Mouse (Mus musculus): ENCODE data around the gene Slc5a2. TPM values are rescaled to one million over a fixed set of nuclear protein-coding genes. Genes with fewer than 3 reads are reported as not detected.

Gene Slc5a2
- polyA plus RNA-seq (2016; fragmentation: Nextera tagmentation; extraction: Ambion mirVana) = 0.33 and 0.50 TPM in 2 replicates

- 86% methylated on average over 6 of the region's 6 CpGs for WGBS
- DNase-seq (ENCODE audit: low spot score) = no peak
- H3K4me1 ChIP-seq = 0 out of 2 replicates have a peak, but pooled peaks cover 3% of the 10 kb centered on the region
- peaks cover 3% of the 10 kb centered on the region for H3K36me3 ChIP-seq
- H3K4me3 ChIP-seq = no peak within 1 kb of the TSS
- no peak within 1 kb of the TSS for H3K27ac ChIP-seq
- H3K27me3 ChIP-seq (ENCODE audit: low read depth, poor library complexity, severe bottlenecking) = no peaks in the 10 kb centered on the region
- no peaks in the 10 kb centered on the region for H3K9me3 ChIP-seq (replicated peaks)
These were observed at the start of gene Slc5a2 for GRCm38 (mm10) chr7:128265411-128265810. Slc5a2 (plus strand) TSS chr7:128265657.

GRCm38 (mm10) chr7:128219952-128220351 lies 45.5 kb upstream of the Slc5a2 start:
- Histone ChIP-seq H3K4me3 (no peak overlapping the region), H3K27ac (no peak overlapping the region), H3K36me3 (no peaks in the 10 kb centered on the region), H3K27me3 (ENCODE audit: low read depth, poor library complexity, severe bottlenecking) (no peaks in the 10 kb centered on the region), H3K4me1 (no peaks in the 10 kb centered on the region), H3K9me3 (replicated peaks) (no peaks in the 10 kb centered on the region)
- 85% methylated on average over 4 of the region's 4 CpGs for WGBS
- no peak for DNase-seq (ENCODE audit: low spot score)

GRCm38 (mm10) chr7:128220936-128221335 lies 44.5 kb upstream of the Slc5a2 start:
- no peaks in the 10 kb centered on the region for H3K4me1 ChIP-seq
- 93% methylated on average over 3 of the region's 3 CpGs for WGBS
- H3K9me3 ChIP-seq (replicated peaks) = no peaks in the 10 kb centered on the region
- no peak for DNase-seq (ENCODE audit: low spot score)
- H3K36me3 ChIP-seq = no peaks in the 10 kb centered on the region
- no peaks in the 10 kb centered on the region for H3K27me3 ChIP-seq (ENCODE audit: low read depth, poor library complexity, severe bottlenecking)
- H3K27ac ChIP-seq = no peak overlapping the region
- no peak overlapping the region for H3K4me3 ChIP-seq

GRCm38 (mm10) chr7:128231741-128232140 lies 33.7 kb upstream of the Slc5a2 start:
- Histone ChIP-seq H3K9me3 (replicated peaks) (no peaks in the 10 kb centered on the region), H3K27me3 (ENCODE audit: low read depth, poor library complexity, severe bottlenecking) (no peaks in the 10 kb centered on the region), H3K36me3 (peaks cover 8% of the 10 kb centered on the region), H3K4me3 (no peak overlapping the region), H3K27ac (no peak overlapping the region), H3K4me1 (peaks cover 11% of the 10 kb centered on the region)
- 41% methylated on average over 8 of the region's 8 CpGs for WGBS
- no peak for DNase-seq (ENCODE audit: low spot score)

GRCm38 (mm10) chr7:128234796-128235195 lies 30.7 kb upstream of the Slc5a2 start:
- WGBS = 79% methylated on average over 2 of the region's 2 CpGs
- H3K9me3 ChIP-seq (replicated peaks) = no peaks in the 10 kb centered on the region
- H3K4me3 ChIP-seq = no peak overlapping the region
- no peak overlapping the region for H3K27ac ChIP-seq
- DNase-seq (ENCODE audit: low spot score) = peak; percentile 7
- peaks cover 9% of the 10 kb centered on the region for H3K36me3 ChIP-seq
- no peaks in the 10 kb centered on the region for H3K27me3 ChIP-seq (ENCODE audit: low read depth, poor library complexity, severe bottlenecking)
- H3K4me1 ChIP-seq = peaks cover 26% of the 10 kb centered on the region

- H3K9me3 ChIP-seq (replicated peaks) = no peaks in the 10 kb centered on the region
- H3K4me3 ChIP-seq = no peak overlapping the region
- no peaks in the 10 kb centered on the region for H3K27me3 ChIP-seq (ENCODE audit: low read depth, poor library complexity, severe bottlenecking)
- WGBS = 100% methylated on average over 1 of the region's 1 CpGs
- no peak for DNase-seq (ENCODE audit: low spot score)
- no peak overlapping the region for H3K27ac ChIP-seq
- peaks cover 16% of the 10 kb centered on the region for H3K36me3 ChIP-seq
- H3K4me1 ChIP-seq = peaks cover 26% of the 10 kb centered on the region
These were observed 30.0 kb upstream of the Slc5a2 start for GRCm38 (mm10) chr7:128235481-128235880.

GRCm38 (mm10) chr7:128236426-128236825 lies 29.0 kb upstream of the Slc5a2 start:
- no peak overlapping the region; the same call in 1 of the 2 replicates for H3K27ac ChIP-seq
- H3K36me3 ChIP-seq = peaks cover 26% of the 10 kb centered on the region
- WGBS = 93% methylated on average over 13 of the region's 13 CpGs

GRCm38 (mm10) chr7:128236856-128237592 lies 28.4 kb upstream of the Slc5a2 start, which contains the start of gene Armc5:
Armc5 (plus strand) TSS chr7:128237342.
- peaks cover 26% of the 10 kb centered on the region for H3K4me1 ChIP-seq
- peak within 1 kb of the TSS; percentile 94 for H3K27ac ChIP-seq
- peaks cover 32% of the 10 kb centered on the region for H3K36me3 ChIP-seq
- peak within 1 kb of the TSS; percentile 75 for H3K4me3 ChIP-seq
- no peaks in the 10 kb centered on the region for H3K9me3 ChIP-seq (replicated peaks)
- DNase-seq (ENCODE audit: low spot score) = peak; percentile 90
- no peaks in the 10 kb centered on the region for H3K27me3 ChIP-seq (ENCODE audit: low read depth, poor library complexity, severe bottlenecking)
- 27% methylated on average over 37 of the region's 37 CpGs for WGBS

More at GRCm38 (mm10) chr7:128236426-128236825, 29.0 kb upstream of the Slc5a2 start:
- no peaks in the 10 kb centered on the region for H3K9me3 ChIP-seq (replicated peaks)
- peaks cover 26% of the 10 kb centered on the region for H3K4me1 ChIP-seq
- H3K27me3 ChIP-seq (ENCODE audit: low read depth, poor library complexity, severe bottlenecking) = no peaks in the 10 kb centered on the region
- no peak for DNase-seq (ENCODE audit: low spot score)
- H3K4me3 ChIP-seq = no peak overlapping the region

- no peak for DNase-seq (ENCODE audit: low spot score)
- peaks cover 37% of the 10 kb centered on the region for H3K36me3 ChIP-seq
- H3K27ac ChIP-seq = peak overlapping the region; percentile 94
- H3K27me3 ChIP-seq (ENCODE audit: low read depth, poor library complexity, severe bottlenecking) = no peaks in the 10 kb centered on the region
- H3K4me1 ChIP-seq = peaks cover 21% of the 10 kb centered on the region
- H3K4me3 ChIP-seq = peak overlapping the region; percentile 75
- H3K9me3 ChIP-seq (replicated peaks) = no peaks in the 10 kb centered on the region
- under 1% methylated on average over 25 of the region's 25 CpGs for WGBS
These were observed 27.9 kb upstream of the Slc5a2 start for GRCm38 (mm10) chr7:128237593-128237926.

GRCm38 (mm10) chr7:128237927-128238778 lies 27.3 kb upstream of the Slc5a2 start, which contains the start of gene 9130023H24Rik:
9130023H24Rik (minus strand) TSS chr7:128238031.
- Histone ChIP-seq H3K36me3 (peaks cover 43% of the 10 kb centered on the region), H3K27me3 (ENCODE audit: low read depth, poor library complexity, severe bottlenecking) (no peaks in the 10 kb centered on the region), H3K27ac (peak within 1 kb of the TSS; percentile 94), H3K9me3 (replicated peaks) (no peaks in the 10 kb centered on the region), H3K4me3 (peak within 1 kb of the TSS; percentile 75), H3K4me1 (peaks cover 17% of the 10 kb centered on the region)
- peak; percentile 100 for DNase-seq (ENCODE audit: low spot score)
- WGBS = under 1% methylated on average over 71 of the region's 72 CpGs

GRCm38 (mm10) chr7:128238991-128239390 lies 26.5 kb upstream of the Slc5a2 start:
- 30% methylated on average over 4 of the region's 4 CpGs for WGBS

GRCm38 (mm10) chr7:128240131-128240784 lies 25.2 kb upstream of the Slc5a2 start:
- Histone ChIP-seq H3K27me3 (ENCODE audit: low read depth, poor library complexity, severe bottlenecking) (no peaks in the 10 kb centered on the region), H3K27ac (no peak overlapping the region), H3K9me3 (replicated peaks) (no peaks in the 10 kb centered on the region), H3K4me3 (no peak overlapping the region), H3K36me3 (peaks cover 60% of the 10 kb centered on the region), H3K4me1 (peaks cover 27% of the 10 kb centered on the region)
- no peak for DNase-seq (ENCODE audit: low spot score)
- 95% methylated on average over 27 of the region's 27 CpGs for WGBS

More at GRCm38 (mm10) chr7:128238991-128239390, 26.5 kb upstream of the Slc5a2 start:
- no peak for DNase-seq (ENCODE audit: low spot score)
- H3K36me3 ChIP-seq = peaks cover 47% of the 10 kb centered on the region
- no peaks in the 10 kb centered on the region for H3K9me3 ChIP-seq (replicated peaks)
- H3K27ac ChIP-seq = peak overlapping the region; percentile 94
- H3K4me3 ChIP-seq = peak overlapping the region; percentile 75
- H3K4me1 ChIP-seq = peaks cover 21% of the 10 kb centered on the region
- no peaks in the 10 kb centered on the region for H3K27me3 ChIP-seq (ENCODE audit: low read depth, poor library complexity, severe bottlenecking)

Data from limb, embryonic 10.5 days (tissue).